Mouse (Mus musculus) stomach, postnatal 0 days (tissue): ENCODE measurements around the gene Ncaph2. TPM values are rescaled to one million over a fixed set of nuclear protein-coding genes. Genes with fewer than 3 reads are reported as not detected.

ENCODE experiments used
- ATAC-seq: fragments of 200-750 bp; cut with Nextera tagmentation; 2 replicates; pipeline ENCODE4 v1.8.0; 2017; ENCODE audit not compliant: low FRiP score, low TSS enrichment
- DNase-seq: peaks from one replicate; pipeline ENCODE4 v3.0.0-alpha.2; 2016; ENCODE audit warnings: low spot score
- H3K27ac ChIP-seq: fragments of 300-500 bp; sonication (generic); replicated peaks from 2 replicates; pipeline ENCODE4 v1.5.1; 2014; ENCODE audit warnings: mild to moderate bottlenecking, control low read depth
- H3K27me3 ChIP-seq: fragments of 300-500 bp; sonication (generic); 2 replicates; pipeline ENCODE4 v1.6.1; 2014; ENCODE audit warnings: low read length; ENCODE audit not compliant: control insufficient read depth, insufficient read depth
- H3K36me3 ChIP-seq: fragments of 300-500 bp; sonication (generic); 2 replicates; pipeline ENCODE4 v1.6.1; 2014; ENCODE audit warnings: low read length, mixed read lengths; ENCODE audit not compliant: control insufficient read depth, insufficient read depth
- H3K4me1 ChIP-seq: fragments of 300-500 bp; sonication (generic); replicated peaks from 2 replicates; pipeline ENCODE4 v1.6.1; 2014; ENCODE audit warnings: antibody characterized with exemption; ENCODE audit not compliant: control insufficient read depth, insufficient read depth
- H3K4me2 ChIP-seq: fragments of 300-500 bp; sonication (generic); replicated peaks from 2 replicates; pipeline ENCODE4 v1.6.1; 2014; ENCODE audit warnings: low read depth, mild to moderate bottlenecking, control low read depth, moderate library complexity
- H3K4me3 ChIP-seq: fragments of 300-500 bp; sonication (generic); 2 replicates; pipeline ENCODE4 v1.5.1; 2014; ENCODE audit warnings: low read depth, low read length, control low read depth
- H3K9ac ChIP-seq: fragments of 300-500 bp; sonication (generic); 2 replicates; pipeline ENCODE4 v1.6.1; 2014; ENCODE audit warnings: mild to moderate bottlenecking, low read length, control low read depth, mixed read lengths
- H3K9me3 ChIP-seq: fragments of 300-500 bp; sonication (generic); 2 replicates; pipeline ENCODE4 v1.6.1; 2016; ENCODE audit warnings: low read length; ENCODE audit not compliant: control insufficient read depth
- CTCF ChIP-seq: IDR thresholded peaks from 2 replicates; pipeline ENCODE4 v1.5.1; 2016; ENCODE audit warnings: antibody characterized with exemption, low read depth, mild to moderate bottlenecking, moderate library complexity
- EP300 ChIP-seq: optimal IDR thresholded peaks from 2 replicates; pipeline ENCODE3; 2016; ENCODE audit warnings: antibody characterized with exemption
- WGBS: fragments of 180-500 bp; shearing (Covaris S2); extraction: QIAGEN DNeasy Blood & Tissue Kit; methylation state at CpG from one replicate; pipeline ENCODE4 v1.1.7; 2014; 5-methylcytosine and 5-hydroxymethylcytosine counted together
- polyA plus RNA-seq: library from polyadenylated mRNA; unstranded; fragments of >200 nt; fragmentation: Nextera tagmentation; extraction: Ambion mirVana; gene quantifications from 2 replicates; pipeline ENCODE4 v1.2.1, GENCODE M21; 2015

Gene Ncaph2
- polyA plus RNA-seq, 1 experiment from 2014 or later = 72.8 TPM

GRCm38 (mm10) chr15:89339696-89340095 is 15.8 kb upstream of the Ncaph2 start:
- no peak for ATAC-seq
- Histone ChIP-seq H3K27me3 (no peaks in the 10 kb centered on the region), H3K4me2 (no peak overlapping the region), H3K9ac (no peak overlapping the region), H3K36me3 (no peaks in the 10 kb centered on the region), H3K9me3 (no peaks in the 10 kb centered on the region), H3K4me1 (no peaks in the 10 kb centered on the region), H3K27ac (no peak overlapping the region), H3K4me3 (no peak overlapping the region)
- WGBS = 81% methylated on average over 2 of the region's 2 CpGs
- TF ChIP-seq CTCF = no peak
- no peak for TF ChIP-seq EP300
- no peak for DNase-seq

DNA sequence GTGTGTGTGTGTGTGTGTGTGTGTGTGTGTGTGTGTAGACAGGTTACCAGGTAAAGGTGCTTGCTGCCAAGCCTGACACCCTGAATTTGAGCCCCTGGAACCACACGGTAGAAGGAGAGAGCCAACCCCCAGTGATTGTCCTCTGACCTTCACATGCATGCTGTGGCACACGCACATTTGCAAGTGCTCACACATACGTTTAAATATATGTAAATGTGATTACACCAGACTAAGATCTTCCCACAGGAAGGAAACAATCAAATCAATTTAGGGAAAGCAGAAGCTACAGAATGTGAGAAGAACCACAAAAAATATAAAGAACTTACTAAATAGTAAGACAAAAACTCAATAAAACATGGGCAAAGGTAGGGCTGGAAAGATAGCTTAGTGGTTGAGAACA is 15.4 kb upstream of the Ncaph2 start:
- no peaks in the 10 kb centered on the region for H3K27me3 ChIP-seq
- no peak overlapping the region for H3K9ac ChIP-seq
- H3K36me3 ChIP-seq = no peaks in the 10 kb centered on the region
- no peaks in the 10 kb centered on the region for H3K4me1 ChIP-seq
- TF ChIP-seq CTCF (no peak), EP300 (no peak)
- no peaks in the 10 kb centered on the region for H3K9me3 ChIP-seq
- no peak for ATAC-seq
- H3K4me3 ChIP-seq = no peak overlapping the region
- WGBS = 69% methylated on average over 3 of the region's 3 CpGs
- H3K27ac ChIP-seq = no peak overlapping the region
- no peak for DNase-seq
- H3K4me2 ChIP-seq = no peak overlapping the region

DNA sequence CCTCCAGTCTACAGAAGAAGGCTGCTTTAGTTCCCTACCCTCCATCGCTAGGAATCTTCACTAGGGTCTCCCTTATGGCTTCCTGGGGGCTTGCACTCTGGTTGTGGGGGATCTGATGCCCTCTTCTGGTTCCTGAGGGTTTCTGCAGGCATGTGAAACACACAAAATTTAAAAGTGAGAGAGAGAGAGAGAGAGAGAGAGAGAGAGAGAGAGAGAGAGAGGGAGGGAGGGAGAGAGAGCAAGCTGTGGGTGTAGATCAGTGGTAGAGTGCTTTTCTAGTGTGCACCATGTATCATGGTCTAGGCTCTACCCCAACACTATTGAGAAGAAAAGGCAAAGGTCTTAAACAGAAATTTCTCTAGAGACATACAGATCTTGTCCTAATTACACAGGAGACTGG is 13.8 kb upstream of the Ncaph2 start:
- ATAC-seq = no peak
- no peak for DNase-seq
- Histone ChIP-seq H3K27me3 (no peaks in the 10 kb centered on the region), H3K4me3 (no peak overlapping the region), H3K4me1 (no peaks in the 10 kb centered on the region), H3K4me2 (no peak overlapping the region), H3K9me3 (no peaks in the 10 kb centered on the region), H3K36me3 (no peaks in the 10 kb centered on the region), H3K9ac (no peak overlapping the region), H3K27ac (no peak overlapping the region)
- WGBS = 48% methylated on average over 1 of the region's 1 CpGs
- TF ChIP-seq CTCF (peak; percentile 25; the same call in 1 of the 2 replicates), EP300 (no peak)

DNA sequence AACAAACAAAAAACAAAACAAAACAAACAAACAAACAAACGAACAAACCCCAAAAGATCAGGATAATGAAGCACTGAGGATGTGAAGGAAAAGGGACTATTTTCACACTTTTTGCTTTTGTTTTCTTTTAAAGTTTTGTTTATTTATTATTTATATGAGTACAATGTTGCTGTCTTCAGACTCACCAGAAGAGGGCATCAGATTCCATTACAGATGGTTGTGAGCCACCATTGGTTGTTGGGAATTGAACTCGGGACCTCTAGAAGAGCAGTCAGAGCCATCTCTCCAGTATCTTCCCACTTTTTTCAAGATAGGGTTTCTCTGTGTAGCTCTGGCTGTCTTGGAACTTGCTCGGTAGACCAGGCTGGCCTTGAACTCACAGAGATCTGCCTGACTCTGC is 12.2 kb upstream of the Ncaph2 start:
- no peaks in the 10 kb centered on the region for H3K9me3 ChIP-seq
- H3K27ac ChIP-seq = no peak overlapping the region
- H3K27me3 ChIP-seq = no peaks in the 10 kb centered on the region
- no peaks in the 10 kb centered on the region for H3K4me1 ChIP-seq
- ATAC-seq (no peak), DNase-seq (no peak)
- no peak for TF ChIP-seq EP300
- TF ChIP-seq CTCF = peak; percentile 40
- no peaks in the 10 kb centered on the region for H3K36me3 ChIP-seq
- H3K4me2 ChIP-seq = no peak overlapping the region
- 82% methylated on average over 3 of the region's 3 CpGs for WGBS
- no peak overlapping the region for H3K9ac ChIP-seq
- H3K4me3 ChIP-seq = no peak overlapping the region

GRCm38 (mm10) chr15:89350447-89350846 is 5.1 kb upstream of the Ncaph2 start:
- no peak overlapping the region for H3K4me3 ChIP-seq
- TF ChIP-seq EP300 = no peak
- no peak for TF ChIP-seq CTCF
- no peak overlapping the region for H3K27ac ChIP-seq
- no peaks in the 10 kb centered on the region for H3K27me3 ChIP-seq
- H3K4me2 ChIP-seq = no peak overlapping the region
- WGBS = 76% methylated on average over 5 of the region's 5 CpGs
- H3K4me1 ChIP-seq = peaks cover 2% of the 10 kb centered on the region; the same call in 1 of the 2 replicates
- DNase-seq (no peak), ATAC-seq (no peak)
- peaks cover 19% of the 10 kb centered on the region for H3K36me3 ChIP-seq
- no peak overlapping the region for H3K9ac ChIP-seq
- H3K9me3 ChIP-seq = no peaks in the 10 kb centered on the region

GRCm38 (mm10) chr15:89351302-89351701 is 4.2 kb upstream of the Ncaph2 start:
- Histone ChIP-seq H3K36me3 (peaks cover 19% of the 10 kb centered on the region), H3K4me2 (no peak overlapping the region), H3K9ac (no peak overlapping the region), H3K9me3 (no peaks in the 10 kb centered on the region), H3K27me3 (no peaks in the 10 kb centered on the region), H3K27ac (no peak overlapping the region), H3K4me1 (peaks cover 2% of the 10 kb centered on the region; the same call in 1 of the 2 replicates), H3K4me3 (no peak overlapping the region)
- ATAC-seq (no peak), DNase-seq (no peak)
- 86% methylated on average over 15 of the region's 15 CpGs for WGBS
- TF ChIP-seq EP300 (no peak), CTCF (no peak)
